Mouse (Mus musculus) heart, embryonic 10.5 days (tissue): ENCODE measurements at regions not wholly inside any gene's neighbourhood (a gene's known extent, or its start where the extent isn't known, plus 50 kb on each side); places are given as distances from the start of the nearest gene placed in this dataset.

Experiments used
- DNase-seq: peaks from one replicate; pipeline ENCODE4 v3.0.0-alpha.2; 2017; ENCODE audit warnings: low spot score
- H3K27ac ChIP-seq: fragments of 300-500 bp; sonication (generic); 2 replicates; pipeline ENCODE4 v1.5.1; 2016; ENCODE audit warnings: mild to moderate bottlenecking
- H3K27me3 ChIP-seq: fragments of 300-500 bp; sonication (generic); 2 replicates; pipeline ENCODE4 v1.6.1; 2016; ENCODE audit warnings: mild to moderate bottlenecking; ENCODE audit not compliant: poor library complexity, insufficient read depth, severe bottlenecking
- H3K36me3 ChIP-seq: fragments of 300-500 bp; sonication (generic); 2 replicates; pipeline ENCODE4 v1.6.1; 2016; ENCODE audit warnings: mild to moderate bottlenecking, moderate library complexity
- H3K4me1 ChIP-seq: fragments of 300-500 bp; sonication (generic); 2 replicates; pipeline ENCODE4 v1.6.1; 2016; ENCODE audit warnings: mild to moderate bottlenecking
- H3K4me3 ChIP-seq: fragments of 300-500 bp; sonication (generic); 2 replicates; pipeline ENCODE4 v1.5.1; 2016; ENCODE audit warnings: mild to moderate bottlenecking, moderate library complexity
- H3K9me3 ChIP-seq: fragments of 300-500 bp; sonication (generic); 2 replicates; pipeline ENCODE4 v1.6.1; 2016; ENCODE audit warnings: mild to moderate bottlenecking, moderate library complexity
- WGBS: fragments of 180-500 bp; shearing (Covaris S2); methylation state at CpG from one replicate; pipeline ENCODE4 v1.1.7; 2016; 5-methylcytosine and 5-hydroxymethylcytosine counted together

DNA sequence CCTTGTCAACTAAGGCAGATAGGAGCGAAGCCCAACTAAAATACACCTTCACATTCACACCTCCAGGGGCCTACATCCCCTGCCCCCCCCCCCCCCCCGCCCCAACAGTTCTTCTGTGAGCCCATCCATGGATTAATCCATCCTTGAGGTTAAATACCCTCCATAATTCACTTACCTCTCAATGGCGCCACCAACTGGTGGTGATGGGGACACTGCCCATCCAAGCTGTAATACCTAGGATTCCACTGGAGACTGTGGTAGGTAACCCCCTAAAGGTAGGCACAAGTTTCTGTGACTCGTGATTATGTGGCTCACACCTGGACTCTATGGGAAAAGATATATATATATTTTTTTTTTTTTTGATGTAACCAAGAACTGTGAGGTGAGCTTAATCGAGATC, 216.4 kb upstream of the Sdk2 start:
- Histone ChIP-seq H3K27ac (no peak overlapping the region), H3K4me3 (no peak overlapping the region), H3K27me3 (peaks cover 56% of the 10 kb centered on the region), H3K36me3 (no peaks in the 10 kb centered on the region), H3K9me3 (no peaks in the 10 kb centered on the region), H3K4me1 (peaks cover 27% of the 10 kb centered on the region)
- no peak for DNase-seq
- 55% methylated on average over 5 of the region's 5 CpGs for WGBS

DNA sequence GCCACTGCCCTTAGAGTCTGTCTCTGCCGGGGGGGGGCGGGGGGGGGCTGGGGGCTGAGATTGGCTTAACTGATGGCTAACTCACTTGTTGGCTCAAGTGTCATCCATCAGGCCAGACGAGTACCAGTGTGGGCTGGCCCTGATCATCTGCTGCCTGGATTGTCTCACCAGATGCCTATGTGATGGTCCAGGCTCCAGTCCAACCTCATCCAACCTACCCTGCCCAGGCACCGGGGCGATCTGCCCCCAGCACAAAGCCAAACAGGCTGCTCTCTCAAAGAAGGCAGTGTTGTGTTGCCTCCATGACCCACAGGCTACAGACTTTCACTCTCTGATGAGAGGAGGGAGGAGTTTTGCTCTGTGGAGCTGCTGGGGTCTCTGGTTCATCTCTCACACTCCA, 215.7 kb upstream of the Sdk2 start:
- no peak overlapping the region for H3K4me3 ChIP-seq
- H3K27me3 ChIP-seq: peaks cover 62% of the 10 kb centered on the region
- peaks cover 31% of the 10 kb centered on the region for H3K4me1 ChIP-seq
- WGBS: 57% methylated on average over 5 of the region's 5 CpGs
- H3K9me3 ChIP-seq: no peaks in the 10 kb centered on the region
- no peaks in the 10 kb centered on the region for H3K36me3 ChIP-seq
- DNase-seq: no peak
- H3K27ac ChIP-seq: peak overlapping the region; percentile 6; the same call in 1 of the 2 replicates

DNA sequence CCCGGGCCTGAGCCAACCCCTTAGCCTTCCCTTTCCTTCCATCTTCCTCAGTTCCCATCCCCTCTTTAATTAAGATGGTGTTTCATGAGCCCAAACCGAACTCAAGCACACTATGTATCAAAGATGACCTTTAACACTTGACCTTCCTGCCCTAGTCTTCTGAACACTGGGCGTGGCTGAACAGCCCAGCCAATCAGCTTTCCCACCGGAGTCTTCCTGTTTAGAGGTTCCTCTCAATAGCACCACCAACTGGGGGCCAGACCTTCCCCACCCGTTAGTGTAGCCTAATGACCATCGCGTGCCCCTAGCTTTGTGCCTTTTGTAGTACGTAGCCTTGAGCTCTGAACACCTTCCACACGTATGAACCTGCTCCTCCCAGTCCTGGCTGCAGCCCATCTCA, 215.0 kb upstream of the Sdk2 start:
- Histone ChIP-seq H3K27me3 (peaks cover 70% of the 10 kb centered on the region), H3K4me1 (peaks cover 25% of the 10 kb centered on the region), H3K27ac (no peak overlapping the region), H3K36me3 (no peaks in the 10 kb centered on the region), H3K9me3 (no peaks in the 10 kb centered on the region), H3K4me3 (no peak overlapping the region)
- DNase-seq: no peak
- 74% methylated on average over 9 of the region's 9 CpGs for WGBS

DNA sequence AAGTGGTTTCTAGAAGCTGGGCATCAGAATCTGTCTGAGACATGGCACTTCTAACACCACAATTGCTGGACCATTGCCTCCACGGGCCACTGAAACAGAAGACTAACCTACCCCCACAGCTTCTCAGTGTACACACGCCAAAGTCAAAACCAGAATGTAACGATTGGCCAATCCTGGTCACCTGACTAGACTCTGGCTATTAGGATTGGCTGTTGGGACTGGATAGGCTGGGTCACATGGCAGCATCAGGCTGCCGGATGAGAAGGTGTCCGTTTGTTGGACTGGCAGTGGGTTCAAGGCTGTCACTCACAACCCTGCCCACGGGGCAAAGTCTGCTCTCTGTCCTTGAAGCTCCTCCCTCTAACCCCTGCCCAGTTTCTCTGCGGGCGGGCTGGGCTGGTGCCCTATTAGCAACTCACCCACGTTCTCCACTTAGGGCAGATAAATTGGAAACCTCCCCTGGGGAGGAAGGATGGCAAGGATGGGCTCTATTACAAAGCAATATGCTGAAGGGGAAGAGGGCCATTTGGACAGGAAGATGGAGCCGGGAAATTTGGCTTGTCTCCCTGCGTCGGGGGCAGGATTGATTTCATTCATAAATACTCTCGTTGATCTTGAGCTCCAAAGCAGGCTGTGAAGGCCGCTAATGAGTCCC, 214.3 kb upstream of the Sdk2 start:
- Histone ChIP-seq H3K27me3 (peaks cover 71% of the 10 kb centered on the region), H3K4me1 (peaks cover 24% of the 10 kb centered on the region), H3K4me3 (no peak overlapping the region), H3K27ac (no peak overlapping the region), H3K36me3 (no peaks in the 10 kb centered on the region), H3K9me3 (no peaks in the 10 kb centered on the region)
- 89% methylated on average over 14 of the region's 14 CpGs for WGBS
- no peak for DNase-seq

DNA sequence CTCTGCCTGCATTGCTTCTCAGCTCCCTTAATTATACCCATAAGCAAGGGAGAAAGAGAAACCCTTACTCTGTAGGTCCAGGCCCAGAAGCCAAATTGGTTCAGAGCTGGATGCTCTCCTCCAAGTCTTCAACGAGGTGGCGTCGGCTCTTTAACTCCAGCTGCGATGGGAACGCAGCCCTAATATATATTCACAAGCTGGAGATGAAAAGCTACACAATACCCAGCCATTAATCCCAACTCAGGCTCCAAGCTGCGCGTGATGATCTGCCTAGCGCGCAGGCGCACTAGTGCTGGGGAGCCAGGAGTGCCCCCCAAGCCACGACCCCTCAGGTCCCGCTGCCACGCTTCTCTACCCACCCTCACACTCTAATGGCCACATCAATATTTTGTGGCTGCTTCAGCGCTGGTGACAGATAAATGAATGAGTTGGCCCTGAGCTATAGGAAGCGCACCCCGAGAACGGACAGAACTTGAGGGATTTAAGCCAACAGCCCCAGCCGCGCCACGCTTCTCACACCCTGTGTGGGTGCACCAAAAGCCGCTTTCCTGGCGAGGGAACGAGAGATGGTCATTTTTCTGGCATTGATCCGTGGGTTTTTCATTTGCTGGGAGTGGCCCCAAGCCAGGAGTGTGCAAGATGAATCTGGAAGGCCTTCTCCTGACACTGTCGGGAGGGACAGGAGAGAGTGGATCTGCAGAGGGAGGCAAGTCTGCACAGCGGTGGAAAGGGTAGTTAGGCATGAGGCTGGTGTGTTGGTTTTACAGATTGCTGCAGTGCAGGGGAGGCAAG, 210.9 kb upstream of the Sdk2 start:
- Histone ChIP-seq H3K27ac (no peak overlapping the region), H3K36me3 (no peaks in the 10 kb centered on the region), H3K4me1 (peaks cover 20% of the 10 kb centered on the region), H3K4me3 (no peak overlapping the region), H3K27me3 (peaks cover 56% of the 10 kb centered on the region), H3K9me3 (no peaks in the 10 kb centered on the region)
- 86% methylated on average over 26 of the region's 26 CpGs for WGBS
- no peak for DNase-seq

DNA sequence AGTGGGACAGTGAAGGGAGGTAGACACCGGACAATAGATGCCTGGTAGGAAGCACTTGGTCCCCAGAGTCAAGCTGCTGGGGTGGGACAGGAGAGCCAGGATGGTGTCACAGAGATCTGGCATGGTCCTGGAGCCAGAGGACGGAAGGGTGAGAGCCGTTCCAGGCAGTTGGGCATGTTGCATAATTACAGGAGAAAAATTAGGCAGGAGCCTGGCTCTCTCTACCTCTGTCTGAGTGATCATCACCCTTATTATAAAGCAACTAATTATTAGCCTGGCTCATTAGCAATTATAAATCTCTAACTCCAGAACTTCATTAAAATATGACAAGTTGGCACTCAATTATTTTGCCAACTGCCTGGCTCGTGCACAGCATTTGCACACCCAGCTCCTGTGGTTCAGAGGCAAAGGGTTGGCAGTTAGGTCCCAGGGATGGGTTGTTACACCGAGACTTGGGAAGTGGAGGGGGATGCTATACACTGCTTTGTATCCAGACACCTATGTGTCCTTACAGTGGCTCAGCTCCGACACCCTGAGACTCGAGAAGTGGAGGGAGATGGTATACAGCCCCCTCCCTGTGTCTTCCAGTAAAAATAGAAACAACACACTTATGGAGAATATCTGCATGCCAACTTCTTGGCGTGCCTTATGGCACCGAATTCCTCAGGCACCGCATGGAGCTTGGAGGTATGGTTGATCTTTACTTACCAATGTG, 203.7 kb upstream of the Sdk2 start:
- Histone ChIP-seq H3K9me3 (no peaks in the 10 kb centered on the region), H3K4me3 (no peak overlapping the region)
- WGBS: 80% methylated on average over 10 of the region's 10 CpGs

DNA sequence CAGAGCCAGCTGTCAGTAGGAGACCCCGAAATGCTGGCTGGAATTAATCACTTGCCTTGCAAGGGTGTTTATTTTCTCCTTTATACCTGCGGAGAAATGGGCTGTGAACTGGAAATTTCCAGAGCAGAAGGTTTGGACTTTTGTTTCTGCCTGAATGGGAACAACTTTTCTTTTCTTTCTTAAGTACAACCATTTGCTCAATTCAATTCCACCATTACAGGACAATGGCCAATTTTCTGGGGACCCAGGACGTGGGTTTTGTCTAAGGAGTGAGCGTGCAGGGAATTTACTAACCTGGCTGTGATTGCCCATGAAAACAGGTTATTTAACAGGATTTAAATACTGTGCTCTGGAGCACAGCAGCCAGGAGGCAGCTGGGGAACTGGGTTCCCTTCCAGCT, 195.1 kb upstream of the Sdk2 start:
- Histone ChIP-seq H3K4me3 (no peak overlapping the region), H3K27me3 (no peaks in the 10 kb centered on the region), H3K9me3 (no peaks in the 10 kb centered on the region), H3K4me1 (no peaks in the 10 kb centered on the region), H3K27ac (no peak overlapping the region), H3K36me3 (no peaks in the 10 kb centered on the region)
- no peak for DNase-seq
- WGBS: 66% methylated on average over 4 of the region's 4 CpGs

More for the DNA sequence above, 203.7 kb upstream of the Sdk2 start:
- Histone ChIP-seq H3K27ac (no peak overlapping the region), H3K4me1 (no peaks in the 10 kb centered on the region), H3K27me3 (peaks cover 33% of the 10 kb centered on the region), H3K36me3 (no peaks in the 10 kb centered on the region)
- no peak for DNase-seq

DNA sequence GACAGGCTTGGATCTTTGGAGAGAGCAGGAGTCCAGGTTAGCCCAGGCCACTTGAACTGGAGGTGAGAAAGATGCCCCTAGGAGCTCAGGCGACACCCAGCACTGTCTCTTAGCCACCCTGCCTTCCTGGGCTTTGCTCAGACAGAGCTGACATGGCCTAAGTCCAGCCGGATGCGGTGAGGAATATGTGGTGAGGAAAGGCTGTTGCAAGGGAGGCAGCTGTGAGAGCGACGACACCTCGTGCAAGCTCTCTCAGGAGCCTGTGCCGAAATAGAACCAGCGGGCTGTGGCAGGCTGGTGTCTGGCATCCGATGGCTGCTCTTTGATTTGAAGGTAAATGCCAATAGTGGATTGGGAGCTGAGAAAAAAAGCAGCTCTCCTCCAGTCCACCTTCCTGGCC, 191.4 kb upstream of the Sdk2 start:
- no peaks in the 10 kb centered on the region for H3K9me3 ChIP-seq
- no peaks in the 10 kb centered on the region for H3K36me3 ChIP-seq
- no peak for DNase-seq
- H3K4me3 ChIP-seq: no peak overlapping the region
- H3K27me3 ChIP-seq: peaks cover 19% of the 10 kb centered on the region; the same call in 1 of the 2 replicates
- no peak overlapping the region for H3K27ac ChIP-seq
- no peaks in the 10 kb centered on the region for H3K4me1 ChIP-seq
- 79% methylated on average over 9 of the region's 9 CpGs for WGBS

DNA sequence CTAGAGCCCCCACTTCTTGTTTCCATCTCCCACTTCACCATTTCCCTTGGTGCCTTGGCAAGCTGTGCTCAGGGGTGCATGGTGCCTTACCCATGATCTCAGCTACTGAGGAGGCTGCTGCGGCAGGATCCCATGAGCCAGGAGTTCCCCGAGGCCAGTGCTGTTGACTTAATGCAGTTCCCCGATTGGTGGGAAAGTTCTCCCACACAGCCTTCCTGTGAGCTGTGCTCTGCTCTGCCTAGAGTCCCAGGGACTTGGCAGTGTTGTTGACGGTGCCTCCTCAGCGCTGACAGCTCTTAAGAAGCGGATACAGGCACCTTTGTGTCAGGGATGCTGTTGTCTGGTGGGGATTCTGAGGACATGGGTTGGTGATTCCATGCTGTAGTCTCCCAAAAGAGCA, 190.9 kb upstream of the Sdk2 start:
- no peak for DNase-seq
- 45% methylated on average over 6 of the region's 6 CpGs for WGBS
- H3K9me3 ChIP-seq: no peaks in the 10 kb centered on the region
- no peak overlapping the region for H3K4me3 ChIP-seq
- no peak overlapping the region for H3K27ac ChIP-seq
- H3K36me3 ChIP-seq: no peaks in the 10 kb centered on the region
- 0 out of 2 replicates have a peak, but pooled peaks cover 3% of the 10 kb centered on the region for H3K4me1 ChIP-seq
- peaks cover 19% of the 10 kb centered on the region; the same call in 1 of the 2 replicates for H3K27me3 ChIP-seq

DNA sequence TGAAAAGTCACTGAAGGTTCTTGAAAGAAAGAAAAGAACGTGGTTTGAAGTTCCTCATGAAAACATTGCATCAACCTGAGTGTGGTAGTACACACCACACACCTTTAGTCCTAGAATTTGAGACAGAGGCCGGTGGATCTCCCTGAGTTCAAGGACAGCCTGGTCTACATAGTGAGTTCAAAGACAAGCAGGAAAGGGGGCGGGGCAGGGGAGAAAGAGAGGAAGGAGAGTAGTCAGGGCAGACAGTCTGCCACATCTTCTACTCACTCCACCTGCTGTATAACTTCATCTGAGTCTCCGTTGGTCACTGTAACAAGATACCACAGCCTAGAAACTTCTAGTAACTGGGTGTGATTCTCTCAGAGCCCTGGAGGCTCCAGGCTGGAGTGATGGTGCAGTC, 190.2 kb upstream of the Sdk2 start:
- no peaks in the 10 kb centered on the region for H3K9me3 ChIP-seq
- H3K27ac ChIP-seq: no peak overlapping the region
- no peaks in the 10 kb centered on the region for H3K36me3 ChIP-seq
- H3K4me1 ChIP-seq: 0 out of 2 replicates have a peak, but pooled peaks cover 5% of the 10 kb centered on the region
- no peak for DNase-seq
- 74% methylated on average over 4 of the region's 4 CpGs for WGBS
- H3K4me3 ChIP-seq: no peak overlapping the region
- peaks cover 19% of the 10 kb centered on the region; the same call in 1 of the 2 replicates for H3K27me3 ChIP-seq

DNA sequence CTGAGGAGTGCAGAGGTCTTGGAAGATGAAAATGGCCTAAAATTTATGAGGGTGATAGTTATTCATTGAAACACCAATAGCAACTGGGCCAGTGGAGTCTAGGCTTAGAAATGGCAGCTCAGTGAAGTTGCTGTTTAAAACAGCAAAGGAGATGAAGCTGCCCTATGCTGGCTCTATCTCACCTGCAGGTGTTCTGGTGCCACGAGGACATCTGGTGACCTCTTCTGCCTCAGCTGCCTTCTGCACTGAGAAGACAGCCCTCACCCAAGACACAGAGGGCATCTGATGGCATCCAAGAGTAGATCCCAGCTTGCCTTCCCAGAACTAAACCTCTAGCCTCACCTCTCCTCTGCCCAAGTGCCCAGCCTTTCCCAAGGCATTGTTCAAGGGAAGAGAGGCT, 187.5 kb upstream of the Sdk2 start:
- no peak overlapping the region for H3K4me3 ChIP-seq
- H3K36me3 ChIP-seq: no peaks in the 10 kb centered on the region
- peaks cover 28% of the 10 kb centered on the region for H3K27me3 ChIP-seq
- 84% methylated on average over 1 of the region's 1 CpGs for WGBS
- DNase-seq: no peak
- 0 out of 2 replicates have a peak, but pooled peaks cover 6% of the 10 kb centered on the region for H3K4me1 ChIP-seq
- no peaks in the 10 kb centered on the region for H3K9me3 ChIP-seq
- H3K27ac ChIP-seq: no peak overlapping the region

DNA sequence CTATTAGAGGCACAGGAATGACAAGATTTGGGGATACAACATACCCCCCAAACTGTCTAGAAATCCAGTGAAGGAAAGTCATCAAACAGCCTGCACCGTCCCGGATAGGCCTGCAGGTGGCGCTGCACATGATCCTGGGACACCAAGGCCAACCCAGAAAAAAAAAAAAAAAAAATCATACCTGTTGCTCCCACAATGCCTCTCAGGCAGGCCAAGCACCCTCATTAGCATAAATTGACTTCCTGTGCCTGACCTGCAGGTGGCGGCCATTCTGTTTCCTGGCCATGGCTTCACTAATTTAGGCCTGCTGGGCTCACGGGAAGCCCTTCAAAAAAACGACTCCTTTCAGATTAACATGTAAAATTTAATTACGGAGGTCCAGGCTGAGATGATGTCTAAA, 184.8 kb upstream of the Sdk2 start:
- 85% methylated on average over 7 of the region's 7 CpGs for WGBS
- Histone ChIP-seq H3K27me3 (peaks cover 39% of the 10 kb centered on the region), H3K27ac (no peak overlapping the region), H3K36me3 (no peaks in the 10 kb centered on the region), H3K4me1 (peaks cover 23% of the 10 kb centered on the region), H3K4me3 (no peak overlapping the region), H3K9me3 (no peaks in the 10 kb centered on the region)
- no peak for DNase-seq

DNA sequence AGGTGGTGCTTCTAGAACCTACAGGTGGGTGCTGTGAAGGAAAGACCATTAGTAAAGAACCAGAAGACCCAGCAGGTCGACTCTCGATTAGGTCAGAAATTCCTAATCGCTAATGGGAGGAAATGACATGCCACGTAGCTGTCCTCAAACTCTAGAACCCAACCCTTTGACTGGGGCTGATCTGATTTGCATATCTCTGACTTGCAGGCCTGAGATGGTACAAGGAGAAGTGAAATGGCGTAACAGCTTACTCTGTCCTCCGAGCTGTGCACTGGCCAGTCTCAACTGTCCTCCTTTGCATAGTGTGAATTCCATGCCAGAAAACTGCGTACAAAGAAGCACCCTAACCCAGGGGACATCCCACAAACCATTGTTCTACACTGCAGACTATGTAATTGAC, 182.4 kb upstream of the Sdk2 start:
- DNase-seq: no peak
- no peak overlapping the region for H3K27ac ChIP-seq
- H3K9me3 ChIP-seq: no peaks in the 10 kb centered on the region
- no peak overlapping the region for H3K4me3 ChIP-seq
- no peaks in the 10 kb centered on the region for H3K36me3 ChIP-seq
- H3K27me3 ChIP-seq: peaks cover 30% of the 10 kb centered on the region
- 66% methylated on average over 7 of the region's 7 CpGs for WGBS
- peaks cover 23% of the 10 kb centered on the region for H3K4me1 ChIP-seq
